Mouse (Mus musculus) midbrain, embryonic 14.5 days (tissue): ENCODE measurements at regions not wholly inside any gene's neighbourhood (a gene's known extent, or its start where the extent isn't known, plus 50 kb on each side); places are given as distances from the start of the nearest gene placed in this dataset.
A peak's percentile ranks its signal among the peaks of the same experiment; 100 is the strongest.
"Not testable (repeated sequence)": the region's sequence is repeated elsewhere in the genome, so short reads cannot be mapped to it uniquely, and the experiment has no call there.

Source experiments
- ATAC-seq: fragments of 200-750 bp; cut with Nextera tagmentation; 2 replicates; pipeline ENCODE4 v1.8.0; 2017; ENCODE audit warnings: moderate number of reproducible peaks, moderate library complexity; ENCODE audit not compliant: low FRiP score, low TSS enrichment
- DNase-seq: peaks from one replicate; pipeline ENCODE4 v3.0.0-alpha.2; 2015
- H3K27ac ChIP-seq: fragments of 300-500 bp; sonication (generic); replicated peaks from 2 replicates; pipeline ENCODE4 v1.5.1; 2014; ENCODE audit warnings: mild to moderate bottlenecking, low read depth, low read length, moderate library complexity
- H3K27me3 ChIP-seq: fragments of 300-500 bp; sonication (generic); 2 replicates; pipeline ENCODE4 v1.6.1; 2014; ENCODE audit warnings: low read length, control low read depth, mixed read lengths; ENCODE audit not compliant: control insufficient read depth, insufficient read depth
- H3K36me3 ChIP-seq: fragments of 300-500 bp; sonication (generic); 2 replicates; pipeline ENCODE4 v1.6.1; 2014; ENCODE audit warnings: low read length, control low read depth; ENCODE audit not compliant: control insufficient read depth, insufficient read depth
- H3K4me1 ChIP-seq: fragments of 300-500 bp; sonication (generic); 2 replicates; pipeline ENCODE4 v1.6.1; 2014; ENCODE audit warnings: mild to moderate bottlenecking, antibody characterized with exemption, low read length, control low read depth; ENCODE audit not compliant: control insufficient read depth, insufficient read depth
- H3K4me2 ChIP-seq: fragments of 300-500 bp; sonication (generic); 2 replicates; pipeline ENCODE4 v1.6.1; 2014; ENCODE audit warnings: mild to moderate bottlenecking, low read length, moderate library complexity
- H3K4me3 ChIP-seq: fragments of 300-500 bp; sonication (generic); replicated peaks from 2 replicates; pipeline ENCODE4 v1.5.1; 2014; ENCODE audit warnings: low read depth, low read length
- H3K9ac ChIP-seq: fragments of 300-500 bp; sonication (generic); replicated peaks from 2 replicates; pipeline ENCODE4 v1.6.1; 2014; ENCODE audit warnings: mild to moderate bottlenecking, low read length, moderate library complexity
- H3K9me3 ChIP-seq: fragments of 300-500 bp; sonication (generic); 2 replicates; pipeline ENCODE4 v1.6.1; 2016; ENCODE audit warnings: low read length, control low read depth, mixed read lengths; ENCODE audit not compliant: control insufficient read depth
- WGBS: fragments of 180-500 bp; shearing (Covaris S2); extraction: QIAGEN DNeasy Blood & Tissue Kit; methylation state at CpG from one replicate; pipeline ENCODE4 v1.1.7; 2014; 5-methylcytosine and 5-hydroxymethylcytosine counted together

DNA sequence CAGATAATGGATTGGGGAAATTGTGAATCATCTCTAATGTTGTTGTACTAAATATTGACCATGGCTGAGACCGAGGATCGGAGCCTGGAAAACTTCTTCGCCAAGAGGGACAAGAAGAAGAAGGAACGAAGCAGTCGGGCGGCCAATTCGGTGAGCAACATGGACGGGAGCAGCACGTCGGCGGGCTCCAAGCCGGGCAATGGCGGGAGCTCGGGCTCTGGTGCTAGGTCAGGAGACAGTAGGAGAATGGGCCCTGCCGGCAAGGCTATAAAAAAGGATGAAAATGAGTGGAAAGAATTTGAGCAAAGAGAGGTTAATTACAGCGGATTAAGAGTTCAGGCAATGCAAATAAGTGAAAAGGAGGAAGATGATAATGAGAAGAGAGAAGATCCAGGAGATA, 55.0 kb upstream of the Zfp990 start:
- H3K4me1 ChIP-seq, H3K9me3 ChIP-seq, H3K4me2 ChIP-seq, DNase-seq, ATAC-seq, H3K36me3 ChIP-seq, H3K4me3 ChIP-seq, H3K27ac ChIP-seq, H3K9ac ChIP-seq, H3K27me3 ChIP-seq: not testable (repeated sequence)
- WGBS = 94% methylated on average over 16 of the region's 16 CpGs

DNA sequence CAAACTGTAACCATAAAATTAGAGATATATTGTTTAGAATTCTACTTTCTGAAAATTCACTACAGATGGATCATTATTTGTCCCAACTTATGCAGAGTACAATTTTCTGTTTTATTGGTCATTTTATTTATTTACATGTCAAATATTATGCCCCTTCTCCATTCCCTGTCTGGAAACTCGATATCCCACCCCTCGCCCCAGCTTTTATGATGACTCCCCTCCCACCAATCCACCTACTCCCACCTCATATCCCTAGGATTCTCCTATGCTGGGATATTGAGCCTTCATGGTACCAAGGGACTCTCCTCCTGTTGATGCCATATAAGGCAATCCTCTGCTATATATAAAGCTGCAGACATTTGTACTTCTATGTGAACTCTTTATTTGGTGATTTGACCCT, 62.0 kb upstream of the Zfp990 start:
- H3K4me3 ChIP-seq = no peak overlapping the region
- no peak for DNase-seq
- H3K4me1 ChIP-seq = no peaks in the 10 kb centered on the region
- H3K9ac ChIP-seq = no peak overlapping the region
- WGBS = 78% methylated on average over 2 of the region's 2 CpGs
- H3K4me2 ChIP-seq = no peak overlapping the region
- H3K9me3 ChIP-seq = peaks cover 25% of the 10 kb centered on the region
- H3K27me3 ChIP-seq = no peaks in the 10 kb centered on the region
- H3K36me3 ChIP-seq = no peaks in the 10 kb centered on the region
- H3K27ac ChIP-seq = no peak overlapping the region
- no peak for ATAC-seq

DNA sequence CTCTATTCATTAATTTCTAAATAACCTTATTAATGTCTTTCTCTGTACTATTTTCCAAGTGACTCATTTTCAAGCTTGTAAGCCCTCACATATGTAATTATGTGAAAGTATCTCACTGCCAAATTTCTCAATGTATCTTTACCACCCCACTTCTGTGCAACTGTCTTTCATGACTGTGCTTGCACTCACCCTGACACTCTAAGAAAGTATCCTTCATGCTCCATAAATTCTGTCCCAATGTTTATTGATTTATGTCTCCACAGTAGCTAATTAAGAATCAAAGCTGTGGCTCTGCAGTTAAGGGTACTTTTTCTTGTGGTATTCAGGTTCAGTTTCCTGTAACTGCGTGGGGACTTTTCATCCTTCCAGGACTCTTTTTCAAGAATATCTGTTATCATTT, 73.8 kb upstream of the Zfp990 start:
- not testable (repeated sequence) for DNase-seq, H3K4me3 ChIP-seq, H3K4me2 ChIP-seq, H3K27me3 ChIP-seq, H3K36me3 ChIP-seq, ATAC-seq, H3K9ac ChIP-seq, H3K27ac ChIP-seq, H3K4me1 ChIP-seq
- 80% methylated on average over 1 of the region's 1 CpGs for WGBS
- H3K9me3 ChIP-seq = peaks cover 60% of the 10 kb centered on the region

DNA sequence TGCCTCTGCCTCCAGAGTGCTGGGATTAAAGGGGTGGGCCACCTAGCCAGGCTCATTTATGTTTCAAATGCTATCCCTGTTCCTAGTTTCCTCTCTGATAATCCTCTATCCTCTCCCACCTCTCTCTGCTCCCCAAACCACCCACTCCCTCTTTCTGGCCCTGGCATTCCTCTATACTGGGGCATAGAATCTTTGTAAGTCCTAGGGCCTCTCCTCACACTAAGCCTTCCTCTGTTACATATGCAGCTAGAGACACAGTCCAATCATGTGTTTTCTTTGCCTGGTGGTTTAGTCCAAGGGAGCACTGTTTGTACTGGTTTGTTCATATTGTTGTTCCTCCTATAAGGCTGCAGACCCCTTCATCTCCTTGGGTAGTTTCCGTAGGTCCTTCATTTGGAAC, 76.0 kb upstream of the Zfp990 start:
- no peak overlapping the region for H3K4me2 ChIP-seq
- H3K27me3 ChIP-seq = no peaks in the 10 kb centered on the region
- no peak overlapping the region for H3K4me3 ChIP-seq
- no peaks in the 10 kb centered on the region for H3K36me3 ChIP-seq
- no peaks in the 10 kb centered on the region for H3K4me1 ChIP-seq
- H3K27ac ChIP-seq = no peak overlapping the region
- DNase-seq (no peak), ATAC-seq (peak; percentile 14; the same call in 1 of the 2 replicates)
- H3K9me3 ChIP-seq = peaks cover 64% of the 10 kb centered on the region
- WGBS = 86% methylated on average over 1 of the region's 1 CpGs
- H3K9ac ChIP-seq = no peak overlapping the region

DNA sequence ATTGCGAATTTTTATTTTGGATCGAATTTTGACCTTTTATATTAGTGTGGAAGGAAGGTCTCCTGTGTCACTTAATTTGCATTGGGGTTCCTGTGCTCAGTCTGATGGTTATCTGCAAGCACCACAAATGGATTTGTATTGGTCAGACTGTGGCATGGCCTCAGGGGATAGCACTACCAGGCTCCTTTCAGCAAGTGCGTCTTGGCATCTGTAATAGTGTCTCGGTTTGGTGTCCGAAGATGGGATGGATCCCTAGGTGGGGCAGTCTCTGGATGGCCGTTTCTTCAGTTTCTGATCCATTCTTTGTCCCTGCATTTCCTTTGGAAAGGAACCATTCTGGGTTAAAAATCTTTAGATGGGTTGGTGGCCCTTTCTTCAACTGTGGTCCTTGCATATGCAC, 76.5 kb upstream of the Zfp990 start:
- Histone ChIP-seq H3K9ac (no peak overlapping the region), H3K27ac (no peak overlapping the region), H3K36me3 (no peaks in the 10 kb centered on the region), H3K27me3 (no peaks in the 10 kb centered on the region), H3K4me3 (no peak overlapping the region), H3K9me3 (peaks cover 64% of the 10 kb centered on the region), H3K4me1 (no peaks in the 10 kb centered on the region), H3K4me2 (no peak overlapping the region)
- DNase-seq = no peak
- no peak for ATAC-seq
- WGBS = 70% methylated on average over 6 of the region's 6 CpGs

DNA sequence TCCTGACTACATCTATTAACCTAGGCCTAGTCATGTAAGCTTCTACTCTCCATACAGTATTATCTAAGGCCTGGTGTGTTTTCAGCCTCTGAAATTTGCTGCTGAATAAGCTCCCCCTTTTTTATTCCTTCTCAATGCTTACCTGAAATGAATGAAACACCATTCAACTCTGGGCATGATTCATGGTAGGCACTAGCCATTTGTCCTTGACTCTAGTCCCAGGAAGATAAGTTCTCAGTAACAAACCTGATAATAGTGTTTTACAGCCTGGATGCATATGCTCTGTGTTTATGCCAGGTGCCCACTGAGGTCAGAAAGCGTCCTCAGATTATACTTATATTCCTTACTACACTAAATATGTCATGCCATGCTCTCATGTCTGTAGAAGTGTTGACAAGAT, 77.3 kb upstream of the Zfp990 start:
- not testable (repeated sequence) for H3K4me1 ChIP-seq, DNase-seq, H3K4me2 ChIP-seq

DNA sequence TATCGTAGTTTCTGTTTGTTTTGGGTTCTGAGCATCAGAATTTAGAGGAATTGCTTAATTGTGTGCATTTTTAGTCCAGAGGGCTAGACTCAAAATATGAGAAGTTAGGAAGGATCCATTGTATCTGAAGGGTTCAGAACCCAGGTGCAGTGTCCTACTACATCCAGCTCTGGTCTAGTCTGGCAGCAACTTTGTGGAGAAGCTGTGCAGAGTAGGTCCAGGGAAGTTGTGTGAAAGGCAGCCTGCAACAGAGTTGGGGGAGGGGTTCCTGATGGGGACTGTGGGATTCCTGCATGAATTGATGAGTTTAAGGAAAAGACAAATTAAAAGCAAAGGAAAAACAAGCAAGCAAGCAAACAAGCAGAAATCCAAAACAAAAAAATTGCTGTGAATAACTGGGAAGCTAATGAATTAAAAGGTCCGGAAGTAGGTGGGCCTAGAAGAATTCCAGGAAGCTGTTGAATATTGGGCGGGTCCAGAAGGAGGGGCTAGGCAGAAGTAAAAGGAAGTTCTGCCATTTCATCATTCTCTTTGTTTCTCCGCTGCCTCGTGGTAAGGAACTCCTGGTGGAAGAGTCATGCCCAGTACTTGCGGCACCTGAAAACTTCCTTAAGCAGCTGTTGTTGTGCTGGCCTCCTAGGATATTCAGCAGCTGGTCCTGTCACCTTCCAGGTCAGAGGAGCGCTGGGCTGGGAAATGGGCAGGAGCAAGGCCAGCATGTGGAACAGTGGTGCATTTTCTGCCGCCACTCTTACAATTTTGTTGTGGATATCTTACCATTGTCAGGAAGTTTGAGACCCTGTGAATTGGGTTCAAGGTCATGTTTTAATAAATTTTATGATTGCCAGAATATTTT, 78.4 kb upstream of the Zfp990 start:
- Histone ChIP-seq H3K4me3 (no peak overlapping the region), H3K4me1 (no peaks in the 10 kb centered on the region), H3K27me3 (no peaks in the 10 kb centered on the region), H3K36me3 (no peaks in the 10 kb centered on the region), H3K9ac (no peak overlapping the region), H3K9me3 (peaks cover 50% of the 10 kb centered on the region), H3K27ac (no peak overlapping the region), H3K4me2 (no peak overlapping the region)
- 72% methylated on average over 8 of the region's 8 CpGs for WGBS
- DNase-seq (no peak), ATAC-seq (no peak)

More for the DNA sequence above, 77.3 kb upstream of the Zfp990 start:
- not testable (repeated sequence) for H3K36me3 ChIP-seq, H3K27me3 ChIP-seq, ATAC-seq, H3K27ac ChIP-seq, H3K4me3 ChIP-seq, H3K9ac ChIP-seq
- peaks cover 59% of the 10 kb centered on the region for H3K9me3 ChIP-seq
- 44% methylated on average over 1 of the region's 1 CpGs for WGBS

DNA sequence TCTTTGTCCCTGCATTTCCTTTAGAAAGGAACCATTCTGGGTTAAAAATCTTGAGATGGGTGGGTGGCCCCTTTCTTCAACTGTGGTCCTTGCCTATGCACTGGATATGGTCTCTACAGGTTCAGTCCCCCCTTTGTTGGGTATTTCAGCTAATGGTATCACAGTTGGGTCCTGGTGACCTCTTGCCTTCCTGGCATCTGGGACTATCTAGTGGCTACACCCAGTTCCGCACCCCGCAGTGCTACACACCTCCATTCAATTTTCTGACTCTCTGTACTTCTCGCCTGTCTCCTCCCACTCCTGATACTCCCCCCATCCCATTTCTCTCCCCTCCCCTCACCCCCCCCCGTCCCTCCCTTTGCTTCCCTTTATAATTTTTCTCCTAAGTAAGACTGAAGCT, 92.7 kb upstream of the Zfp990 start:
- not testable (repeated sequence) for H3K27ac ChIP-seq

DNA sequence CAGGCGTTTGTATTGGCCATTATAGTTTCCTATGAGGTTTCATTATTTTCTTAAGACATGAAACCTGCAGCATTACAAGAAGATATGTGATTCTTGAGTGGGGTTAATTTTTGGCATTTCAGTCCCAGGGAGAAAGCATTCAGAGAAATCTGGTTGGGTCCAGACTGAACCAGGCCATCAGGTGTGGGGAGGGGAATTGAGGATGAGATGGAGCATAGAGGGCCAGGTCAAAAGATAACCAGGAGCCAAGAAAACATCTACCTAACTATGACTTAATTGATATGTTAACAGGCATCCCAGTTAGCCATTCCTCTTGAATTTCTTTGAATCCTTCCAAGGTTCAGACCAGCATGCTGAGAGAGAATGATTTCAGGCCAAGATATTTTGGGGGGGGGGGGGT, 96.2 kb upstream of the Tnfrsf8 start:
- Histone ChIP-seq H3K4me1 (no peaks in the 10 kb centered on the region), H3K4me3 (no peak overlapping the region), H3K4me2 (no peak overlapping the region), H3K27ac (no peak overlapping the region), H3K9me3 (0 out of 2 replicates have a peak, but pooled peaks cover 6% of the 10 kb centered on the region), H3K27me3 (no peaks in the 10 kb centered on the region), H3K9ac (no peak overlapping the region), H3K36me3 (no peaks in the 10 kb centered on the region)
- WGBS = 60% methylated on average over 1 of the region's 1 CpGs
- DNase-seq (no peak), ATAC-seq (no peak)

More for the DNA sequence above, 92.7 kb upstream of the Zfp990 start:
- not testable (repeated sequence) for H3K9ac ChIP-seq, H3K4me2 ChIP-seq, ATAC-seq, H3K4me3 ChIP-seq, H3K4me1 ChIP-seq, H3K36me3 ChIP-seq, H3K9me3 ChIP-seq, DNase-seq, H3K27me3 ChIP-seq
- 72% methylated on average over 4 of the region's 4 CpGs for WGBS
